Mouse (Mus musculus) intestine, postnatal 0 days (tissue): ENCODE results near the gene Cnot11. TPM values are rescaled to one million over a fixed set of nuclear protein-coding genes. Genes with fewer than 3 reads are reported as not detected.
A peak's percentile ranks its signal among the peaks of the same experiment; 100 is the strongest.

Experiments
- ATAC-seq: fragments of 200-750 bp; cut with Nextera tagmentation; 2 replicates; pipeline ENCODE4 v1.8.0; 2017; ENCODE audit warnings: mild to moderate bottlenecking, moderate TSS enrichment, moderate library complexity
- H3K27ac ChIP-seq: fragments of 300-500 bp; sonication (generic); 2 replicates; pipeline ENCODE4 v1.5.1; 2014; ENCODE audit warnings: mild to moderate bottlenecking, low read depth, low read length, moderate library complexity
- H3K27me3 ChIP-seq: fragments of 300-500 bp; sonication (generic); replicated peaks from 2 replicates; pipeline ENCODE4 v1.6.1; 2014; ENCODE audit warnings: low read length, mixed read lengths; ENCODE audit not compliant: control insufficient read depth, insufficient read depth
- H3K36me3 ChIP-seq: fragments of 300-500 bp; sonication (generic); 2 replicates; pipeline ENCODE4 v1.6.1; 2014; ENCODE audit warnings: mild to moderate bottlenecking, moderate library complexity; ENCODE audit not compliant: control insufficient read depth, insufficient read depth
- H3K4me1 ChIP-seq: fragments of 300-500 bp; sonication (generic); replicated peaks from 2 replicates; pipeline ENCODE4 v1.6.1; 2014; ENCODE audit warnings: antibody characterized with exemption, low read length, mixed read lengths; ENCODE audit not compliant: control insufficient read depth, insufficient read depth
- H3K4me2 ChIP-seq: fragments of 300-500 bp; sonication (generic); replicated peaks from 2 replicates; pipeline ENCODE4 v1.6.1; 2014; ENCODE audit warnings: low read depth, mild to moderate bottlenecking, moderate library complexity
- H3K4me3 ChIP-seq: fragments of 300-500 bp; sonication (generic); 2 replicates; pipeline ENCODE4 v1.5.1; 2014; ENCODE audit warnings: low read depth, low read length
- H3K9ac ChIP-seq: fragments of 300-500 bp; sonication (generic); 2 replicates; pipeline ENCODE4 v1.6.1; 2014; ENCODE audit warnings: mild to moderate bottlenecking, low read depth, low read length
- H3K9me3 ChIP-seq: fragments of 300-500 bp; sonication (generic); 2 replicates; pipeline ENCODE4 v1.6.1; 2016; ENCODE audit warnings: mixed run types; ENCODE audit not compliant: control insufficient read depth
- CTCF ChIP-seq: sonication (generic); IDR thresholded peaks from 2 replicates; pipeline ENCODE4 v1.5.1; 2016; ENCODE audit warnings: low read depth, mild to moderate bottlenecking, control low read depth, antibody characterized with exemption, moderate library complexity
- WGBS: fragments of 180-500 bp; shearing (Covaris S2); extraction: QIAGEN DNeasy Blood & Tissue Kit; methylation state at CpG from one replicate; pipeline ENCODE4 v1.1.7; 2014; 5-methylcytosine and 5-hydroxymethylcytosine counted together
- polyA plus RNA-seq: library from polyadenylated mRNA; unstranded; fragments of >200 nt; fragmentation: Nextera tagmentation; extraction: Ambion mirVana; gene quantifications from 2 replicates; pipeline ENCODE4 v1.2.1, GENCODE M21; 2015

Cnot11 gene
- polyA plus RNA-seq, 1 experiment from 2014 or later = 13.5 TPM

GRCm38 (mm10) chr1:39593836-39594235 is 59.0 kb downstream of the Cnot11 start:
- no peak overlapping the region for H3K4me3 ChIP-seq
- H3K27ac ChIP-seq = no peak overlapping the region
- peak; percentile 84 for ATAC-seq
- no peaks in the 10 kb centered on the region for H3K36me3 ChIP-seq
- peak overlapping the region; percentile 46 for H3K4me2 ChIP-seq
- H3K9ac ChIP-seq = no peak overlapping the region
- H3K9me3 ChIP-seq = no peaks in the 10 kb centered on the region
- no peaks in the 10 kb centered on the region for H3K4me1 ChIP-seq
- no peaks in the 10 kb centered on the region for H3K27me3 ChIP-seq
- 40% methylated on average over 10 of the region's 10 CpGs for WGBS
- no peak for TF ChIP-seq CTCF

Other genes starting within 250 kb of the Cnot11 start
- gene Rpl31, start 167.2 kb upstream of the Cnot11 start, polyA plus RNA-seq = 434 and 438 TPM in 2 replicates
- gene Tbc1d8, start 56.2 kb upstream of the Cnot11 start, polyA plus RNA-seq = 4.2 and 4.7 TPM in 2 replicates
- 16.9 and 20.4 TPM in 2 replicates for gene Rnf149, start 42.4 kb downstream of the Cnot11 start, polyA plus RNA-seq
- gene Creg2, start 116.5 kb downstream of the Cnot11 start, polyA plus RNA-seq = 0.26 and 0.34 TPM in 2 replicates
- 0.09 and 0.16 TPM in 2 replicates for gene Rfx8, start 186.0 kb downstream of the Cnot11 start, polyA plus RNA-seq